Mouse (Mus musculus) brown adipose tissue, adult 24 weeks (tissue): ENCODE measurements at regions not wholly inside any gene's neighbourhood (a gene's known extent, or its start where the extent isn't known, plus 50 kb on each side); places are given as distances from the start of the nearest gene placed in this dataset.

ENCODE experiments used
- H3K27ac ChIP-seq: fragments of 200-500 bp; replicated peaks from 2 replicates; pipeline ENCODE4 v1.5.1; 2012; ENCODE audit warnings: low read depth, mild to moderate bottlenecking, low read length
- H3K4me1 ChIP-seq: fragments of 200-500 bp; 2 replicates; pipeline ENCODE4 v1.6.1; 2012; ENCODE audit warnings: low read length, mixed read lengths; ENCODE audit not compliant: control insufficient read depth, insufficient read depth, insufficient read length
- H3K4me3 ChIP-seq: fragments of 200-500 bp; 2 replicates; pipeline ENCODE4 v1.5.1; 2012; ENCODE audit warnings: low read depth, mild to moderate bottlenecking, low read length, moderate library complexity; ENCODE audit not compliant: insufficient read depth

DNA sequence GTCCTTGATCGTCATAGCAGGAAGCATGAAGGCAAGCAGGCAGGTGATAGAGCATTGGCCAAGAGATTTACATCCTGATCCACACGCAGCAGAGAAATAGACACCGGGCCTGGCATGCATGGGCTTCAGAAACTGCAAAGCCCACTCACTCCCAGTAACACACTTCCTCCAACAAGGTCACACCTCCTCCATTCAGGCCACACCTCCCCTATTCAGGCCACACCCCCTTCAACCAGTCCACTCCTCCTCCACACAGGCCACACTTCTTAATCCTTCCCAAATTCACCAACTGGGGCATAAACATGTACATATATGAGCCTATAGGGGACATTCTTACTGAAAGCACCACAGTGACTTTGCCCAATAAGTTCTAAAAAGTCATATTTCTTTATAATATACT lies 125.3 kb upstream of the Phyhipl start:
- Histone ChIP-seq H3K4me3 (no peak overlapping the region), H3K27ac (no peak overlapping the region), H3K4me1 (no peaks in the 10 kb centered on the region)

DNA sequence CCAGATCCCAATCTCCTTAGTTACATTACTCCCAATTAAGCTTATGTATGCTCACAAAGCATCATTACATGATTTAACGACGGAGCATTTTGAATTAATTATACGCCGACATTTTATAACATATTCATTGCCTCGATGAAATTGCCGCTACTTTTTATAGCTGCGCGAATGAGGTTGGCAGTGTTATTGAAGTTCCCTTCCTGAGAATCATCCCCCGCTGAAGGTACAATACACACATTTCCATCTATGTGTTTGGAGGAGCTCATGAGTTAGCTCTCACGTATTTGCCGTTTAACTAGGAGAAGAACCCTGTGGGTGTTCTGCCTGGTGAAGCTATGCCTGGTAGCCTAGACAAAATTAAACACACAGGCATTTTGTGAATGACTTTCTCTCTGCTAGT lies 122.8 kb upstream of the Phyhipl start:
- H3K4me3 ChIP-seq, result no peak overlapping the region
- no peaks in the 10 kb centered on the region for H3K4me1 ChIP-seq
- H3K27ac ChIP-seq, result no peak overlapping the region

DNA sequence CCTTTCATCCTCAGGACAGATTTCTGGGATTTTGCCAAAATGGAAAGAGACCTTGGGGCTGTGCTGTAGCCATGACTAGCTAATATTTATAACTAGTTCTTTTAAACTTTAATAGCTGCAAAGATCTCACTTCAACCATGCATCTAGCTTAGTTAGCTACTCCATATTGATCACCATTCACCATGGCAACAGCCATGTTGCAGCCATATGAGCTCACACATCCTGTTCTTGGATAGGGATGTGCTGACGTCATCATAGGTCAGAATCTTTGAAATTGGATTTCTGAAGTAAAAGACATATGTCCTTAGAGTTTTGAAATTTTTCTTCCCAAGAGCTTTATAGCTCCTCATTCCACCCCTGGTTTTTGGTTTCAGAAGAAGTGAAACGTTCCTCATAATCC lies 118.8 kb upstream of the Phyhipl start:
- H3K4me1 ChIP-seq, result no peaks in the 10 kb centered on the region
- no peak overlapping the region for H3K27ac ChIP-seq
- H3K4me3 ChIP-seq, result no peak overlapping the region

DNA sequence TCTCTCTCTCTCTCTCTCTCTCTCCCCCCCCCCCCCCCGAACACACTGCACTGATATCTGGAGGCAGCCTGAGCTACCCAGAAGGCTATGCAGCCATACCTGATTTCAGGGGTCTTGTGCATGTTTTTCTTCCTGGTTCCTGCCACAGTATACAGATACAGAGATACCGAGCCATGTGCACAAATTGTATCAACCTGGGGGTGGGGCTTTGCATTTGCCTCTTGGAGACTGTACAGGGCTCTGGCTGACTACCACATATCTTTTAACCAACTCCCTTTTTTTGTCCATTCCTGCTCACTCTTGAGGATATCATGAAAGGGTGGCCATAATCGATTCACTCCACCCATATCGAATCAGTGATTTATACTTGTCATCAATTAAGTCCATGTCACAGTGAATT lies 118.4 kb upstream of the Phyhipl start:
- no peak overlapping the region for H3K4me3 ChIP-seq
- no peaks in the 10 kb centered on the region for H3K4me1 ChIP-seq
- H3K27ac ChIP-seq, result no peak overlapping the region

DNA sequence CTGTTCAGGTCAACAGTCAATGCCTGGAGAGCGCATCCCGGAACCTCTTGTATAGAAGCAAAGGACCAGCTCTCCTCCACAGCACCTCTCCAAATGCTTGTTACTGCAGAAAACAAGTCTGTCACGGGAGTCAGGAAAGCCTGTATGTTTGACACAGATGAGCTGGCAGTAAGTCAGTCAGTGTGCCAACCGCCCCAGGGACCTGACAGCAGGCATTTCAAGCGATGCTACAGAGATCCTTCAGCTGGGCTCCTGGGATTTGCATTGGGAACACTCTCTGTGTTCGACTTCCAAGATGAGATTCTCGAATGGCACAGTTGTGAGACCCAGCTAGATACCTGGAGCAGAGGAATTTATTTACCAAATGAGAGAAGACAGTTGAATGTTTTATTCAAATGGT lies 111.7 kb upstream of the Phyhipl start:
- Histone ChIP-seq H3K4me1 (no peaks in the 10 kb centered on the region), H3K27ac (no peak overlapping the region), H3K4me3 (no peak overlapping the region)

DNA sequence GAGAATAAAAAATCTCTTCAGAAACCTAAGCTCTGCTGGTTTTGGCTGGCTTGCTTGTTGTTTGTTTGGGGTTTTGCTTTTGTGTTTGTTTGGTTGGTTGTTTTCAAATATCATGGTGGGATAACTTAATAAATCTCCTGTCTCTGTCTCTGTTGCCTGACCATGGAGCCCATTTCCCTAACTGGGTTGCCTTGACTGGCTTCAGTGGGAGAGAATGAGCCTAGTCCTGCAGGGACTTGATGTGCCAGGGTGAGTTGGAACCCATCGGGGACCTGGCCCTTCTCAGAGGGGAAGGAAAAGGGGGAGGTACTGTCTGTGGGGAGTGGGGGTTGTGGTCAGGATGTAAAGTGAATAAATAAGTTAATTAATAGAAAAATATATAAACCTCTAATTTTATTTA lies 111.1 kb upstream of the Phyhipl start:
- H3K27ac ChIP-seq, result no peak overlapping the region
- H3K4me3 ChIP-seq, result no peak overlapping the region
- H3K4me1 ChIP-seq, result no peaks in the 10 kb centered on the region

DNA sequence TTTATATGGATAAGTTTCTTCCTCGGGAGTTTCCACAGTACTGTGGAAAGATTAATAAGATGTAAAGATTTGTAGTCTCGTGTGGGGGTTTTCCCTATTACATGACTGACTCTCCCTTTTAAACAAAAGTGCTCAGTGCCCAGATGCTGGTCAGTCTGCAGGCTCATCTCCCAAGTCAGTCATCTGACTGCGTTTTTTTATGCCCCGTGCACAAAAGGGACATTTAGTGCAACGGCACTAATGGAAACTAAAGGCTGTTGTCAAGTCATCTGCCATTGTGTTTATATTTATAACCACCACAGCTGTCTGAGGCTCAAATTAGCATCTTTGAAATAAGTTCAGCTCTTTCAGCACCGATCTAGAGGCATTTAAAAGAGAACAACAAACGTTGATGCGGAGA lies 110.7 kb upstream of the Phyhipl start:
- no peak overlapping the region for H3K4me3 ChIP-seq
- H3K27ac ChIP-seq, result no peak overlapping the region
- H3K4me1 ChIP-seq, result no peaks in the 10 kb centered on the region

DNA sequence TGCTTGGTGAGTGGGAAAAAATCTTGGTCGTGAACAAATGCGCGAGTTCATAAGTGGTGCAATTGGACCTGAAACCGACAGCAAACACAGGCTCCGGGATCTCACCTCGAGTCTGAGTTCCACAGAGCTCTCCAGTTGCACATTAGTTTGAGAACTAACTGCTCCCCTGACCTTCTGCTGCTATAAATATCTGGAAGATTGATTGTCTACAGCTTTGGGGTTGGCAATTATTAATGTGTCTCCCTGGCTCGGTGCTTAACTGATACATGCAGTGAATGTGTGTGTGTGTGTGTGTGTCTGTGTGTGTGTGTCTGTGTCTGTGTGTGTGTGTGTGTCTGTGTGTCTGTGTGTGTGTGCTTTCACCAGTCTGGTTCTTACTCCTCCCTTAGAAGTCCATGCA lies 107.4 kb upstream of the Phyhipl start:
- no peaks in the 10 kb centered on the region for H3K4me1 ChIP-seq
- H3K27ac ChIP-seq, result no peak overlapping the region
- H3K4me3 ChIP-seq, result no peak overlapping the region

DNA sequence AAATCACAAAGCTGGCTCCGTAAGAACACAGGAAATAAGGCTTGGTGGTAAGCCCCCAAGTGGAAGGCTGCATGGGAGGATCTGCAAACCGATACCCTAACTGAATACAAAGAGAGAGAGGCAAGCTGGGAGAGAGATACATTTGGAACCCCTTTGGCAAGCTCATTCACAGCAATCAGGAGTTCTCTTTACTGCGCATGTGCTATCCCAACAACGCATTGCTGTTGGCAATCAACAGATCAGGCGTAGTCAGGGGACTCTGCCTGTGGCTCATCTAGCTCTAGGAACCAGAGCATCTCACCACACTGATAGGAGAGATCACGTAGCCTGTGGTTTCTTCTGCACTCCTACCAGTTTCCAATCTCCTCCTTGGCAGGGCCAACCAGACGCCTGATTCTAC lies 103.9 kb upstream of the Phyhipl start:
- Histone ChIP-seq H3K27ac (no peak overlapping the region), H3K4me3 (no peak overlapping the region), H3K4me1 (no peaks in the 10 kb centered on the region)

DNA sequence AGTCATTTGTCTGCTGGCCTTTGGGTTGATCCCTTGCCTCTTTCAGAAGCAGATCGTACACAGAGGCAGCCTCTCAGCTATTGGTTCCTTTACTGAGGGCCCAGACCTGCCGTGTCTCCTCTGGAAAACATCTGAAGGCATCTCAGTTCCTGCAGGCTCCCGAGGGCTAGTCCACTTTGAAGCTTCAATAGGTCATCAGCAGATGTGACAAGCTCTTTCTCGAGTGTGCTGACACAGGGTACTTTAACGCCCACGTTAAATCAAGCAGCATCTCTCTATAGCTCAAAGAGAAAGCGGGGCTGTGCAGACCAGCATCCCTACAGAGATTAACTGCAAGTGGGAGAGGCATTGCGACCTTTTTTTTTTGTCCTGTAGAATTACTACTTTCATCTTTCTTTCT lies 96.0 kb upstream of the Phyhipl start:
- H3K4me1 ChIP-seq, result no peaks in the 10 kb centered on the region
- H3K4me3 ChIP-seq, result no peak overlapping the region
- H3K27ac ChIP-seq, result no peak overlapping the region

DNA sequence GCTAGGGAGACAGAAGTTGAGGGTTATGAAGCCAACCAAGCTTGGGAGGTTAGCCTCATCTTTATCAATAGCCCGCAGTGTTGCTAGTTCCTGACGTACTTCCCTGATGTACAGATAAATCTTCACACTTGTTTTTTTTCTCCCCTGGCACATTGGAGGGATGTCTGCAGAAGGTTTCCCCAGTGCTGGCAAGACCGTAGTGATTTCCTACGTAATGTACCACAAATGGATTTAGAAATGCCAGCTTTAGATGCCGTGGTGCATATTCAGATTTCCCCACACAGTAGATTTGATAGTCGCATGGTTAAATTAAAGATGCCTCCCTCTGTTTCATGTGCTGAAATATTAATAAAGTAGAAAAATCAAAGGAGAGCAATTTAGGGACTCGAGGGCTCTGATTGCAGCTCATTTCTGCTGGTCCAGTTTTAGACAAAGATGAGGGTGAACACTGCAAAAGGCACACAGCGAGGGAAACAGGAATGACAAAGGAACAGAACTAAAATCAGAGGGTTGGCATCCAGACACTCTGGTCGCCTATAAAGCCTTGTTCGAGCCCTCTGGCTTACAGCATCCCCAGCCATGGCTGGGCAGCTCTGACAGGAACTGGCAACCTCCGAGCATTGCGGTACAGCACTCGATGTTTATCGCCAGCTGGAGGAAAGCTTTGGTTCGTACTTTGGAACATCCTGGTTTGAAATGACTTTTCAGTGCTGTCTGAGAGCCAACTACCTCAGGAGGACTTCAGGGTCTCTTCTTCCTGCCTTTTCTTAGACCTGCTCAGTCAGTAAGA lies 94.8 kb upstream of the Phyhipl start:
- Histone ChIP-seq H3K4me1 (no peaks in the 10 kb centered on the region), H3K27ac (no peak overlapping the region), H3K4me3 (no peak overlapping the region)

DNA sequence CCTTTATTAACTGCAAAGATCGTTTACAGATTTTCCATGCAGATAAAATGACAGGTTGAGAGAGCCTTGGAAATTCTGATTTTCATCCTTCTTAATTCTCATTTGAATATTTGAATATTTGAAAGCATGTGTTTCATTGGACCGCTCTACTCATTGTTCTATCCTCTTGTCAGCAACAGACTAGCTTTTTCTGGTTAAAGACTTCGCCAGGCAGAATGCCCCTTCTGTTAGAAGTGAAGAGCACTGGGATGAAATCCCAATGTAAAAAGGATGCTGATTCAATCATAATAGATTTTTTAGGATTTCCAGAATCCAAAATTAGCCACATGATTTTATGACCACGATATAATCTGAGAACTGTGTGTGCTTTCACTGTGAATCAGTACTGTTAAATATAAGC lies 90.8 kb upstream of the Phyhipl start:
- H3K4me1 ChIP-seq, result no peaks in the 10 kb centered on the region
- H3K27ac ChIP-seq, result no peak overlapping the region
- H3K4me3 ChIP-seq, result no peak overlapping the region

DNA sequence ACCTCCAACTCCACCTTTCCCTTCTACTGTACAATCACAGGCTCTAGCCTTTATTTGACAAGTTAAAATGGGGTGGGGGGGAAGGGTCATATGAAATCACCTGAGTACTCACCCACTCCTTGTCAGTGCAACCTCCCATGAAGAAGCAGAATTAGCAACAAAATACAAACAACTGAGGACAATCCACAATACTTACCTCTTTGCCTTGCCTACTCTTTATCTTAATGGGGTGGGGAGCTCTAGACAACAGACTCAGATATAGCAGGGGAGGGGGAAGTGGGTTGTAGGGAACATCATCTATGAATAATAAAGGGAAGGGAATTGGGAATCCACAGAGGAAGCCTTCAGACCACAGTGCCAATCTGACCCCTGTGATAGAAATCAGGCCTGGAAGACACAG lies 86.1 kb upstream of the Phyhipl start:
- Histone ChIP-seq H3K27ac (no peak overlapping the region), H3K4me3 (no peak overlapping the region), H3K4me1 (no peaks in the 10 kb centered on the region)

DNA sequence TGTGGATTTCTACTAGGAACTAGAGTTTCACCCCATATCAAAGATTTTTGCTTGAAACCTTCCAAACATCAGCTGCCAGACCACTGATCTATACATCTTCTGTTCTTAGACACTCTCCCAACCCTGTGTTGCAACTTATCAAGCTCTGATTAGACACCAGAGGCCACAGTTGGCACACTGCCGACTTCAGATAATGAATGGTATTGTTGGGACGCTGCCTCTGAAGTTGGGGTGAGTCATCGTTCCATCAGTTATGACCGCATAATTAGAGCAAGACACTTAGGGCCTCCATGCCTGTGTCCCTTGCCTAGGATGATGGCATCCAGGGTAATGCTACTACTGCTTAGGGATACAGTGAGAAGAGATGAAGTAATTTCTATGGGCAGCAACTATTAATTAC lies 84.3 kb upstream of the Phyhipl start:
- Histone ChIP-seq H3K4me3 (no peak overlapping the region), H3K4me1 (no peaks in the 10 kb centered on the region), H3K27ac (no peak overlapping the region)

DNA sequence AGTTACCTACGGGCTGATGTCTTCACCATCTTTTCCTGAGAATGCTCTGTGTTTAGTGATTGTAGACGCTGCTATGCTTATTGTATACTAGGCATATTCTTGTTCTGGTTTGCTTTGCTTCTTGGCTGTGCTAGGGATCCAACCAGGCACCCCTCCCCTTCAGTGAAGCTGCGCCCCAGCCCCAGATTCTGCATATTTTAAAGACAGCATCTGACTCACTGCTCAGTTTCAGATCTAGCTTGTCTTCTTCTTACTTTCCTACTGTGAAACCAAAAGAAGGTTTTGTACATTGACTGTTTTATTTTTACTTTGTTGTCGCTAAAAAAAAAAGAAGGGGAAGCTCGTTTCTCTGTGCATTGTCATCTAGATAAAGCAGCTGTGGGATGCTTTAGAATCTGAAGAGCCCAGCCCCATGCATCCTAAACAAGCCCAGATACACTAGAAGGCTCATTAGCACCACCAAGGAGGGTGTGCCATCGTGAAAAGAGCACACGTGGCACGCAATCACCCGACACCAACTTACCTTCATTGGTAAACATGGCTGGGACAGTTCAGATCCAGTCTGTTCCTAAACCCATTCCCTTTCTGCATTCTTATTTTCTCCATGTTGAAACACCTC lies 83.7 kb upstream of the Phyhipl start:
- H3K27ac ChIP-seq, result no peak overlapping the region
- H3K4me1 ChIP-seq, result no peaks in the 10 kb centered on the region
- H3K4me3 ChIP-seq, result no peak overlapping the region

DNA sequence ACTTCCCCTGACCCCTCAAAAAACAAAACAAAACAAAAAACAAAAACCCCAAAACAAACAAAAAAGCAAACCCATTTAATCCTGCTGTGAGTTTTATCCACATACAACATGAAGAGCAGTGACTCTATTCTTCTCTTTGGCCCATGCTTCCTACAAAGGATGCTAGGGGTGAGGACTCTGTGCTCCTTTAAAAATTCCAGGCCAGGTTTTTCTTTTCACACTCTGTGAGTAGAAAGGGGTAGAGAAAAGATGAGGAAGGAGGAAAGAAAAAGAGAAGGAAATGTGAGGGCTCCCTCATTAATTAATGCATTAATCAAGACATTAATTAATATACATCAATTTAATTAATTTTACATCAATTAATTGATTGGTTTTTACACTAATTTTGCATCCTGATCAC lies 82.9 kb upstream of the Phyhipl start:
- Histone ChIP-seq H3K4me1 (no peaks in the 10 kb centered on the region), H3K27ac (no peak overlapping the region), H3K4me3 (no peak overlapping the region)
